Comparison of ENCODE assay signal across 31 mouse cellular contexts in the genomic region with DNA sequence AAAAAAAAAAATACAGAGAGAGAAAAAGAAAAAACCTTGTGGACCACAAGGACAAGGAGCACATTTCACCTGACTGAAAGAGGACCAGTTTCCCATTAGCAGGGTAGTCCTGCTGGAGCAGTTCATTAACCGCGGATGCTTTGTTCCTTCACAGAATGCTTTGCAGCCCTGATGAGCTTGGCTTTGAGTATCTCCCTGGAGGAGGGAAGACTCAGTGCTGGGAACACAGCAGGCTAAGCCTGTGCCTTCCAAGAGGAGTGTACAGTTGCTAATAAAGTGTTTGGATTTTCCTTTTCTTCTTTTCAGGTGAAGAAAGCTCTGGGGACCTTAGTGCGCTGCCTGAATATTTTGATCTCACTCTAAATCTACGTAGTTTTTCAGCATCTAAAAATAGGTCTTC.
DNase-seq lines count a peak whose midpoint lies in the region; ATAC-seq and TF ChIP-seq lines count a peak whose summit lies in the region.
"Had no signal": no experiment of that assay in that cellular context is flagged by ENCODE, and none has a peak within 500 bp of the region (broad histone marks: within the 10 kb centered on the region; RNA-seq: fewer than 3 reads in every experiment).

No protein-coding gene starts in this region.

- H3K4me1 ChIP-seq in forebrain, embryonic 11.5 days (replicated peaks; ENCODE audit: control insufficient read depth, insufficient read depth, low read length), result no peaks in the 10 kb centered on the region
- no peaks in the 10 kb centered on the region for H3K4me1 ChIP-seq in forebrain, embryonic 16.5 days (replicated peaks; ENCODE audit: control insufficient read depth, insufficient read depth, low read length)
- H3K4me1 ChIP-seq in midbrain, embryonic 14.5 days (ENCODE audit: control insufficient read depth, insufficient read depth, low read length), result no peaks in the 10 kb centered on the region
- H3K4me1 ChIP-seq in midbrain, postnatal 0 days (ENCODE audit: insufficient read depth, low read length), result no peaks in the 10 kb centered on the region
- H3K4me1 ChIP-seq in forebrain, embryonic 13.5 days, result peaks cover 3% of the 10 kb centered on the region; the same call in 1 of the 2 replicates
- H3K4me1 ChIP-seq: embryonic facial prominence, embryonic 13.5 days; hindbrain, embryonic 13.5 days; kidney, embryonic 15.5 days; limb, embryonic 10.5 days; limb, embryonic 15.5 days; liver, embryonic 13.5 days; neural tube, embryonic 15.5 days had no signal

- peak; percentile 88 for ATAC-seq in forebrain, embryonic 11.5 days (replicated peaks; ENCODE audit: low FRiP score)
- ATAC-seq in forebrain, embryonic 16.5 days, result no peak
- ATAC-seq in midbrain, embryonic 14.5 days (ENCODE audit: low FRiP score, low TSS enrichment), result no peak
- ATAC-seq in midbrain, postnatal 0 days (ENCODE audit: low FRiP score), result no peak
- peak; percentile 69; the same call in 1 of the 2 replicates for ATAC-seq in forebrain, embryonic 13.5 days
- ATAC-seq: lung, postnatal 0 days had no signal

- WGBS in forebrain, embryonic 11.5 days, result 39% methylated on average over 4 of the region's 4 CpGs
- 22% methylated on average over 4 of the region's 4 CpGs for WGBS in forebrain, embryonic 16.5 days
- WGBS in midbrain, embryonic 14.5 days, result 62% methylated on average over 4 of the region's 4 CpGs
- 42% methylated on average over 4 of the region's 4 CpGs for WGBS in midbrain, postnatal 0 days
- 19% methylated on average over 4 of the region's 4 CpGs for WGBS in forebrain, embryonic 13.5 days

- peak; percentile 51 for DNase-seq in forebrain, embryonic 11.5 days (ENCODE audit: low spot score)
- peak; percentile 37 for DNase-seq in midbrain, embryonic 14.5 days
- DNase-seq in midbrain, postnatal 0 days (ENCODE audit: low spot score), result no peak
- peak; percentile 4 for DNase-seq in retina, embryonic 14.5 days (ENCODE audit: low spot score)
- DNase-seq in spleen, adult 18-20 months, result no peak
- DNase-seq in left cerebral cortex, adult 18-20 months (ENCODE audit: low spot score in 2 of 2), result no peak
- DNase-seq: adrenal gland, postnatal 14 days; cerebellum, adult 2 months; cerebellum, postnatal 25 days; gastrocnemius, postnatal 14 days; heart, postnatal 36 days; kidney, adult 18-20 months; kidney, postnatal 25 days; liver, embryonic 13.5 days; lung, adult 18-20 months; right cerebral cortex, adult 18-20 months; thymus, adult 18-20 months; thymus, postnatal 36 days had no signal

- TF ChIP-seq CTCF in midbrain, postnatal 0 days (IDR thresholded peaks at IDR 0.05), result no peak

- H3K9me3 ChIP-seq in forebrain, embryonic 11.5 days (ENCODE audit: control insufficient read depth, low read length), result no peaks in the 10 kb centered on the region
- no peaks in the 10 kb centered on the region for H3K9me3 ChIP-seq in forebrain, embryonic 16.5 days (ENCODE audit: control insufficient read depth, low read length)
- no peaks in the 10 kb centered on the region for H3K9me3 ChIP-seq in midbrain, embryonic 14.5 days (ENCODE audit: control insufficient read depth, low read length)
- no peaks in the 10 kb centered on the region for H3K9me3 ChIP-seq in midbrain, postnatal 0 days (ENCODE audit: low read length)
- no peaks in the 10 kb centered on the region for H3K9me3 ChIP-seq in forebrain, embryonic 13.5 days (replicated peaks)
- H3K9me3 ChIP-seq: embryonic facial prominence, embryonic 13.5 days; hindbrain, embryonic 13.5 days; kidney, embryonic 15.5 days; limb, embryonic 10.5 days; limb, embryonic 15.5 days; liver, embryonic 13.5 days; neural tube, embryonic 15.5 days had no signal

- H3K27me3 ChIP-seq in forebrain, embryonic 11.5 days (ENCODE audit: control insufficient read depth, insufficient read depth, low read length), result no peaks in the 10 kb centered on the region
- H3K27me3 ChIP-seq in forebrain, embryonic 16.5 days (replicated peaks; ENCODE audit: control insufficient read depth, insufficient read depth, low read length), result no peaks in the 10 kb centered on the region
- no peaks in the 10 kb centered on the region for H3K27me3 ChIP-seq in midbrain, embryonic 14.5 days (ENCODE audit: control insufficient read depth, insufficient read depth, low read length)
- no peaks in the 10 kb centered on the region for H3K27me3 ChIP-seq in midbrain, postnatal 0 days (ENCODE audit: insufficient read depth, low read length)
- H3K27me3 ChIP-seq in forebrain, embryonic 13.5 days, result no peaks in the 10 kb centered on the region
- H3K27me3 ChIP-seq: embryonic facial prominence, embryonic 13.5 days; hindbrain, embryonic 13.5 days; kidney, embryonic 15.5 days; limb, embryonic 15.5 days; liver, embryonic 13.5 days; neural tube, embryonic 15.5 days had no signal

- H3K9ac ChIP-seq in forebrain, embryonic 11.5 days (ENCODE audit: low read length), result no peak overlapping the region
- H3K9ac ChIP-seq in forebrain, embryonic 16.5 days (replicated peaks; ENCODE audit: low read depth, low read length), result no peak overlapping the region
- no peak overlapping the region for H3K9ac ChIP-seq in midbrain, embryonic 14.5 days (replicated peaks; ENCODE audit: low read length)
- no peak overlapping the region for H3K9ac ChIP-seq in midbrain, postnatal 0 days (replicated peaks; ENCODE audit: low read length, poor library complexity, severe bottlenecking)
- H3K9ac ChIP-seq in forebrain, embryonic 13.5 days, result no peak overlapping the region
- H3K9ac ChIP-seq: embryonic facial prominence, embryonic 13.5 days; hindbrain, embryonic 13.5 days; kidney, embryonic 15.5 days; limb, embryonic 15.5 days; liver, embryonic 13.5 days; neural tube, embryonic 15.5 days had no signal

- no peak overlapping the region for H3K4me3 ChIP-seq in forebrain, embryonic 11.5 days (ENCODE audit: low read depth, low read length)
- no peak overlapping the region for H3K4me3 ChIP-seq in forebrain, embryonic 16.5 days (replicated peaks; ENCODE audit: low read length)
- no peak overlapping the region for H3K4me3 ChIP-seq in midbrain, embryonic 14.5 days (replicated peaks; ENCODE audit: low read depth, low read length)
- H3K4me3 ChIP-seq in midbrain, postnatal 0 days (ENCODE audit: low read depth, low read length), result no peak overlapping the region
- no peak overlapping the region for H3K4me3 ChIP-seq in forebrain, embryonic 13.5 days
- H3K4me3 ChIP-seq: embryonic facial prominence, embryonic 13.5 days; erythroblast, embryonic 14.5 days; hindbrain, embryonic 13.5 days; kidney, embryonic 15.5 days; limb, embryonic 10.5 days; limb, embryonic 15.5 days; liver, embryonic 13.5 days; neural tube, embryonic 15.5 days had no signal

- H3K4me2 ChIP-seq in forebrain, embryonic 11.5 days (ENCODE audit: low read depth, low read length, severe bottlenecking), result no peak overlapping the region
- no peak overlapping the region for H3K4me2 ChIP-seq in forebrain, embryonic 16.5 days (ENCODE audit: low read length)
- no peak overlapping the region for H3K4me2 ChIP-seq in midbrain, embryonic 14.5 days (ENCODE audit: low read length)
- H3K4me2 ChIP-seq in midbrain, postnatal 0 days (ENCODE audit: low read depth, low read length, poor library complexity, severe bottlenecking), result no peak overlapping the region
- H3K4me2 ChIP-seq in forebrain, embryonic 13.5 days, result no peak overlapping the region
- H3K4me2 ChIP-seq: embryonic facial prominence, embryonic 13.5 days; heart, embryonic 11.5 days; hindbrain, embryonic 13.5 days; kidney, embryonic 15.5 days; limb, embryonic 15.5 days; liver, embryonic 13.5 days; neural tube, embryonic 15.5 days had no signal

- no peaks in the 10 kb centered on the region for H3K36me3 ChIP-seq in forebrain, embryonic 11.5 days (ENCODE audit: control insufficient read depth, insufficient read depth, low read length)
- H3K36me3 ChIP-seq in forebrain, embryonic 16.5 days (ENCODE audit: control insufficient read depth, insufficient read depth), result no peaks in the 10 kb centered on the region
- H3K36me3 ChIP-seq in midbrain, embryonic 14.5 days (ENCODE audit: control insufficient read depth, insufficient read depth, low read length), result no peaks in the 10 kb centered on the region
- H3K36me3 ChIP-seq in midbrain, postnatal 0 days (ENCODE audit: insufficient read depth, low read length), result no peaks in the 10 kb centered on the region
- no peaks in the 10 kb centered on the region for H3K36me3 ChIP-seq in forebrain, embryonic 13.5 days (ENCODE audit: poor library complexity, severe bottlenecking)
- H3K36me3 ChIP-seq: embryonic facial prominence, embryonic 13.5 days; hindbrain, embryonic 13.5 days; kidney, embryonic 15.5 days; limb, embryonic 10.5 days; limb, embryonic 15.5 days; liver, embryonic 13.5 days; neural tube, embryonic 15.5 days had no signal

- 0 out of 2 replicates have a peak overlapping the region, but pooled peaks have one; percentile 21 for H3K27ac ChIP-seq in forebrain, embryonic 11.5 days (ENCODE audit: low read depth, low read length)
- H3K27ac ChIP-seq in forebrain, embryonic 16.5 days (ENCODE audit: low read length), result no peak overlapping the region
- H3K27ac ChIP-seq in midbrain, embryonic 14.5 days (replicated peaks; ENCODE audit: low read depth, low read length), result no peak overlapping the region
- no peak overlapping the region for H3K27ac ChIP-seq in midbrain, postnatal 0 days (ENCODE audit: low read depth, low read length)
- H3K27ac ChIP-seq in forebrain, embryonic 13.5 days, result no peak overlapping the region
- H3K27ac ChIP-seq: embryonic facial prominence, embryonic 13.5 days; hindbrain, embryonic 13.5 days; kidney, embryonic 15.5 days; limb, embryonic 10.5 days; limb, embryonic 15.5 days; liver, embryonic 13.5 days; macrophage; neural tube, embryonic 15.5 days; stomach, postnatal 0 days had no signal

Comparison
In these comparisons a context has a peak if more than half of its experiments do, and no peak if none do; other contexts are left out.
1. ATAC-seq: peak in forebrain, embryonic 11.5 days (single experiment) and forebrain, embryonic 13.5 days (single experiment); none in forebrain, embryonic 16.5 days (single experiment), midbrain, embryonic 14.5 days (single experiment) and midbrain, postnatal 0 days (single experiment).
2. DNase-seq: peak in forebrain, embryonic 11.5 days (single experiment), midbrain, embryonic 14.5 days (single experiment) and retina, embryonic 14.5 days (single experiment); none in midbrain, postnatal 0 days (single experiment), spleen, adult 18-20 months (0 of 2) and left cerebral cortex, adult 18-20 months (0 of 2).